Mouse (Mus musculus): ENCODE data around the gene Bcr.

Gene Bcr

GRCm38 (mm10) chr10:75173712-75174111, 113.3 kb downstream of the Bcr start:
- CTCF ChIA-PET: interaction anchor here (0.8 kb wide), 1 partner anchor 18 kb away, joined by 3 read pairs; no protein-coding TSS in a partner anchor

GRCm38 (mm10) chr10:75176494-75176893, 116.1 kb downstream of the Bcr start:
- CTCF ChIA-PET: no interaction called here

- CTCF ChIA-PET: interaction anchor here (1.0 kb wide), 1 partner anchor 75 kb away, joined by 4 read pairs; no protein-coding TSS in a partner anchor
These were observed 118.5 kb downstream of the Bcr start for GRCm38 (mm10) chr10:75178911-75179310.

GRCm38 (mm10) chr10:75182151-75182774, 121.9 kb downstream of the Bcr start:
- CTCF ChIA-PET: interaction anchor here (0.6 kb wide), 1 partner anchor 26 kb away, joined by 3 read pairs; no protein-coding TSS in a partner anchor

GRCm38 (mm10) chr10:75184826-75185225, 124.4 kb downstream of the Bcr start:
- CTCF ChIA-PET: interaction anchor here (0.7 kb wide), 1 partner anchor 10 kb away, joined by 3 read pairs; no protein-coding TSS in a partner anchor

GRCm38 (mm10) chr10:75186551-75186950, 126.2 kb downstream of the Bcr start:
- CTCF ChIA-PET: no interaction called here

GRCm38 (mm10) chr10:75187366-75188056, 127.1 kb downstream of the Bcr start:
- CTCF ChIA-PET: no interaction called here

- CTCF ChIA-PET: interaction anchor here (0.7 to 1.0 kb wide), 2 partner anchors 10 to 18 kb away, joined by 3 read pairs; no protein-coding TSS in a partner anchor
These were observed 131.3 kb downstream of the Bcr start for GRCm38 (mm10) chr10:75191647-75192046.

GRCm38 (mm10) chr10:75197817-75198216, 137.4 kb downstream of the Bcr start:
- CTCF ChIA-PET: interaction anchor here (0.8 kb wide), 1 partner anchor 41 kb away, joined by 3 read pairs; no protein-coding TSS in a partner anchor

- CTCF ChIA-PET: interaction anchor here (0.6 to 1.4 kb wide), 2 partner anchors 9 to 598 kb away, joined by 3 read pairs; partner anchors contain the start of gene Gstt1
These were observed 140.3 kb downstream of the Bcr start for GRCm38 (mm10) chr10:75200733-75201132.

GRCm38 (mm10) chr10:75206192-75206591, 145.8 kb downstream of the Bcr start:
- CTCF ChIA-PET: interaction anchor here (0.6 kb wide), 1 partner anchor 117 kb away, joined by 3 read pairs; no protein-coding TSS in a partner anchor

GRCm38 (mm10) chr10:75210841-75211240, 150.4 kb downstream of the Bcr start:
- CTCF ChIA-PET: no interaction called here

- CTCF ChIA-PET: interaction anchor here (0.5 to 1.0 kb wide), 3 partner anchors 12 to 92 kb away, joined by 3 to 12 read pairs (median 3); no protein-coding TSS in a partner anchor
These were observed 151.6 kb downstream of the Bcr start, which contains the start of gene Specc1l for GRCm38 (mm10) chr10:75211807-75212645. Specc1l (plus strand) TSS chr10:75212073.

- CTCF ChIA-PET: no interaction called here
These were observed 152.6 kb downstream of the Bcr start for GRCm38 (mm10) chr10:75212981-75213380.

GRCm38 (mm10) chr10:75220722-75221121, 160.3 kb downstream of the Bcr start:
- CTCF ChIA-PET: no interaction called here

GRCm38 (mm10) chr10:75221936-75222610, 161.7 kb downstream of the Bcr start:
- CTCF ChIA-PET: interaction anchor here (0.5 kb wide), 1 partner anchor 185 kb away, joined by 3 read pairs; the partner anchor contains the start of gene Rab36

- CTCF ChIA-PET: interaction anchor here (0.5 kb wide), 1 partner anchor 186 kb away, joined by 3 read pairs; the partner anchor contains the start of gene Rab36
These were observed 162.2 kb downstream of the Bcr start for GRCm38 (mm10) chr10:75222611-75222998.

- CTCF ChIA-PET: interaction anchor here (0.7 to 1.1 kb wide), 2 partner anchors 12 to 26 kb away, joined by 3 to 5 read pairs; partner anchors contain the start of gene Specc1l
These were observed 163.8 kb downstream of the Bcr start for GRCm38 (mm10) chr10:75224154-75224553.

GRCm38 (mm10) chr10:75224630-75225029, 164.2 kb downstream of the Bcr start:
- CTCF ChIA-PET: interaction anchor here (0.7 to 1.1 kb wide), 2 partner anchors 13 to 26 kb away, joined by 3 to 5 read pairs; partner anchors contain the start of gene Specc1l

- CTCF ChIA-PET: no interaction called here
These were observed 167.0 kb downstream of the Bcr start for GRCm38 (mm10) chr10:75227381-75227780.

GRCm38 (mm10) chr10:75230572-75230971, 170.2 kb downstream of the Bcr start:
- CTCF ChIA-PET: no interaction called here

All from spleen, embryonic (tissue).